Mouse (Mus musculus): ENCODE measurements around the gene Kcne3. TPM values are rescaled to one million over a fixed set of nuclear protein-coding genes. Genes with fewer than 3 reads are reported as not detected.

Kcne3 gene
- polyA plus RNA-seq, 1 experiment from 2014 or later: 8.0 TPM

GRCm38 (mm10) chr7:100140591-100140990 lies 35.7 kb upstream of the Kcne3 start:
- H3K4me2 ChIP-seq (ENCODE audit: low read length): no peak overlapping the region
- ATAC-seq (ENCODE audit: insufficient number of reproducible peaks, insufficient read depth, low FRiP score, low read depth): no peak
- no peaks in the 10 kb centered on the region for H3K9me3 ChIP-seq (ENCODE audit: control insufficient read depth, low read length)
- WGBS: 44% methylated on average over 1 of the region's 1 CpGs
- no peak overlapping the region for H3K27ac ChIP-seq (replicated peaks in 1 of 2; ENCODE audit: control insufficient read depth in 1 of 2, insufficient read depth in 1 of 2, low read depth in 2 of 2, low read length in 2 of 2)
- no peaks in the 10 kb centered on the region for H3K36me3 ChIP-seq (ENCODE audit: control insufficient read depth, insufficient read depth, low read length)
- no peak overlapping the region for H3K4me3 ChIP-seq (ENCODE audit: control insufficient read depth in 1 of 2, insufficient read depth in 1 of 2, low read depth in 1 of 2, low read length in 2 of 2)
- no peak overlapping the region for H3K9ac ChIP-seq (ENCODE audit: low read length)
- H3K27me3 ChIP-seq (ENCODE audit: control insufficient read depth, insufficient read depth, low read length): no peaks in the 10 kb centered on the region
- H3K4me1 ChIP-seq (ENCODE audit: control insufficient read depth in 2 of 2, insufficient read depth in 2 of 2, low read length in 2 of 2): no peaks in the 10 kb centered on the region; a peak in 1 of 4 replicates

GRCm38 (mm10) chr7:100148586-100148985 lies 27.7 kb upstream of the Kcne3 start:
- Histone ChIP-seq H3K4me2 (ENCODE audit: low read length) (no peak overlapping the region), H3K27ac (replicated peaks in 1 of 2; ENCODE audit: control insufficient read depth in 1 of 2, insufficient read depth in 1 of 2, low read depth in 2 of 2, low read length in 2 of 2) (no peak overlapping the region), H3K27me3 (ENCODE audit: control insufficient read depth, insufficient read depth, low read length) (no peaks in the 10 kb centered on the region), H3K36me3 (ENCODE audit: control insufficient read depth, insufficient read depth, low read length) (no peaks in the 10 kb centered on the region), H3K4me1 (ENCODE audit: control insufficient read depth in 2 of 2, insufficient read depth in 2 of 2, low read length in 2 of 2) (no peaks in the 10 kb centered on the region; a peak in 1 of 4 replicates), H3K4me3 (ENCODE audit: control insufficient read depth in 1 of 2, insufficient read depth in 1 of 2, low read depth in 1 of 2, low read length in 2 of 2) (no peak overlapping the region), H3K9ac (ENCODE audit: low read length) (no peak overlapping the region), H3K9me3 (ENCODE audit: control insufficient read depth, low read length) (no peaks in the 10 kb centered on the region)
- ATAC-seq (ENCODE audit: insufficient number of reproducible peaks, insufficient read depth, low FRiP score, low read depth): no peak
- 90% methylated on average over 4 of the region's 4 CpGs for WGBS

- H3K4me3 ChIP-seq (ENCODE audit: control insufficient read depth in 1 of 2, insufficient read depth in 1 of 2, low read depth in 1 of 2, low read length in 2 of 2): no peak overlapping the region
- ATAC-seq (ENCODE audit: insufficient number of reproducible peaks, insufficient read depth, low FRiP score, low read depth): no peak
- no peak overlapping the region for H3K4me2 ChIP-seq (ENCODE audit: low read length)
- no peaks in the 10 kb centered on the region for H3K36me3 ChIP-seq (ENCODE audit: control insufficient read depth, insufficient read depth, low read length)
- no peak overlapping the region for H3K27ac ChIP-seq (replicated peaks in 1 of 2; ENCODE audit: control insufficient read depth in 1 of 2, insufficient read depth in 1 of 2, low read depth in 2 of 2, low read length in 2 of 2)
- no peak overlapping the region for H3K9ac ChIP-seq (ENCODE audit: low read length)
- H3K27me3 ChIP-seq (ENCODE audit: control insufficient read depth, insufficient read depth, low read length): no peaks in the 10 kb centered on the region
- WGBS: 57% methylated on average over 10 of the region's 10 CpGs
- no peaks in the 10 kb centered on the region for H3K9me3 ChIP-seq (ENCODE audit: control insufficient read depth, low read length)
- no peaks in the 10 kb centered on the region; a peak in 1 of 4 replicates for H3K4me1 ChIP-seq (ENCODE audit: control insufficient read depth in 2 of 2, insufficient read depth in 2 of 2, low read length in 2 of 2)
These were observed 26.2 kb upstream of the Kcne3 start for GRCm38 (mm10) chr7:100150086-100150485.

GRCm38 (mm10) chr7:100150626-100151025 lies 25.7 kb upstream of the Kcne3 start:
- no peak overlapping the region for H3K9ac ChIP-seq (ENCODE audit: low read length)
- ATAC-seq (ENCODE audit: insufficient number of reproducible peaks, insufficient read depth, low FRiP score, low read depth): no peak
- 70% methylated on average over 11 of the region's 11 CpGs for WGBS

GRCm38 (mm10) chr7:100157669-100158068 lies 18.6 kb upstream of the Kcne3 start:
- H3K27ac ChIP-seq (replicated peaks in 1 of 2; ENCODE audit: control insufficient read depth in 1 of 2, insufficient read depth in 1 of 2, low read depth in 2 of 2, low read length in 2 of 2): no peak overlapping the region
- H3K4me2 ChIP-seq (ENCODE audit: low read length): no peak overlapping the region
- WGBS: 66% methylated on average over 4 of the region's 4 CpGs
- H3K4me3 ChIP-seq (ENCODE audit: control insufficient read depth in 1 of 2, insufficient read depth in 1 of 2, low read depth in 1 of 2, low read length in 2 of 2): no peak overlapping the region
- H3K9ac ChIP-seq (ENCODE audit: low read length): no peak overlapping the region
- H3K36me3 ChIP-seq (ENCODE audit: control insufficient read depth, insufficient read depth, low read length): 0 out of 2 replicates have a peak, but pooled peaks cover 3% of the 10 kb centered on the region
- ATAC-seq (ENCODE audit: insufficient number of reproducible peaks, insufficient read depth, low FRiP score, low read depth): no peak
- H3K9me3 ChIP-seq (ENCODE audit: control insufficient read depth, low read length): no peaks in the 10 kb centered on the region
- peaks cover 4 to 5% of the 10 kb centered on the region in 2 experiments; a peak in 2 of 4 replicates for H3K4me1 ChIP-seq (ENCODE audit: control insufficient read depth in 2 of 2, insufficient read depth in 2 of 2, low read length in 2 of 2)
- H3K27me3 ChIP-seq (ENCODE audit: control insufficient read depth, insufficient read depth, low read length): no peaks in the 10 kb centered on the region

More at GRCm38 (mm10) chr7:100150626-100151025, 25.7 kb upstream of the Kcne3 start:
- H3K4me1 ChIP-seq (ENCODE audit: control insufficient read depth in 2 of 2, insufficient read depth in 2 of 2, low read length in 2 of 2): no peaks in the 10 kb centered on the region; a peak in 1 of 4 replicates
- no peaks in the 10 kb centered on the region for H3K36me3 ChIP-seq (ENCODE audit: control insufficient read depth, insufficient read depth, low read length)
- H3K4me3 ChIP-seq (ENCODE audit: control insufficient read depth in 1 of 2, insufficient read depth in 1 of 2, low read depth in 1 of 2, low read length in 2 of 2): no peak overlapping the region
- no peaks in the 10 kb centered on the region for H3K27me3 ChIP-seq (ENCODE audit: control insufficient read depth, insufficient read depth, low read length)
- no peaks in the 10 kb centered on the region for H3K9me3 ChIP-seq (ENCODE audit: control insufficient read depth, low read length)
- H3K27ac ChIP-seq (replicated peaks in 1 of 2; ENCODE audit: control insufficient read depth in 1 of 2, insufficient read depth in 1 of 2, low read depth in 2 of 2, low read length in 2 of 2): no peak overlapping the region
- H3K4me2 ChIP-seq (ENCODE audit: low read length): no peak overlapping the region

- peaks cover 4 to 5% of the 10 kb centered on the region in 2 experiments; a peak in 2 of 4 replicates for H3K4me1 ChIP-seq (ENCODE audit: control insufficient read depth in 2 of 2, insufficient read depth in 2 of 2, low read length in 2 of 2)
- H3K27me3 ChIP-seq (ENCODE audit: control insufficient read depth, insufficient read depth, low read length): no peaks in the 10 kb centered on the region
- ATAC-seq (ENCODE audit: insufficient number of reproducible peaks, insufficient read depth, low FRiP score, low read depth): peak; percentile 97
- no peaks in the 10 kb centered on the region for H3K9me3 ChIP-seq (ENCODE audit: control insufficient read depth, low read length)
- H3K36me3 ChIP-seq (ENCODE audit: control insufficient read depth, insufficient read depth, low read length): 0 out of 2 replicates have a peak, but pooled peaks cover 3% of the 10 kb centered on the region
- H3K9ac ChIP-seq (ENCODE audit: low read length): peak within 1 kb of the TSS; percentile 93
- peak within 1 kb of the TSS; percentile 92 for H3K4me2 ChIP-seq (ENCODE audit: low read length)
- H3K27ac ChIP-seq (replicated peaks in 1 of 2; ENCODE audit: control insufficient read depth in 1 of 2, insufficient read depth in 1 of 2, low read depth in 2 of 2, low read length in 2 of 2): peak within 1 kb of the TSS; percentile 89 to 95
- H3K4me3 ChIP-seq (ENCODE audit: control insufficient read depth in 1 of 2, insufficient read depth in 1 of 2, low read depth in 1 of 2, low read length in 2 of 2): peak within 1 kb of the TSS; percentile 81 to 90
- WGBS: under 1% methylated on average over 72 of the region's 78 CpGs
These were observed 17.0 kb upstream of the Kcne3 start, which contains the start of gene Lipt2 for GRCm38 (mm10) chr7:100159105-100159841. Lipt2 (plus strand) TSS chr7:100159277.

GRCm38 (mm10) chr7:100160006-100160405 lies 16.3 kb upstream of the Kcne3 start:
- 70% methylated on average over 7 of the region's 7 CpGs for WGBS
- Histone ChIP-seq H3K27ac (replicated peaks in 1 of 2; ENCODE audit: control insufficient read depth in 1 of 2, insufficient read depth in 1 of 2, low read depth in 2 of 2, low read length in 2 of 2) (peak overlapping the region; percentile 52 to 95), H3K4me1 (ENCODE audit: control insufficient read depth in 2 of 2, insufficient read depth in 2 of 2, low read length in 2 of 2) (peaks cover 4 to 5% of the 10 kb centered on the region in 2 experiments; a peak in 2 of 4 replicates), H3K9me3 (ENCODE audit: control insufficient read depth, low read length) (no peaks in the 10 kb centered on the region), H3K4me2 (ENCODE audit: low read length) (peak overlapping the region; percentile 92), H3K9ac (ENCODE audit: low read length) (peak overlapping the region; percentile 93), H3K4me3 (ENCODE audit: control insufficient read depth in 1 of 2, insufficient read depth in 1 of 2, low read depth in 1 of 2, low read length in 2 of 2) (peak overlapping the region; percentile 81 to 90), H3K27me3 (ENCODE audit: control insufficient read depth, insufficient read depth, low read length) (no peaks in the 10 kb centered on the region), H3K36me3 (ENCODE audit: control insufficient read depth, insufficient read depth, low read length) (0 out of 2 replicates have a peak, but pooled peaks cover 3% of the 10 kb centered on the region)
- ATAC-seq (ENCODE audit: insufficient number of reproducible peaks, insufficient read depth, low FRiP score, low read depth): no peak
